Mouse (Mus musculus) right cerebral cortex, adult 2 months (tissue): Measurements from ENCODE around the gene Coq6.
A peak's percentile ranks its signal among the peaks of the same experiment; 100 is the strongest.
"Not testable (repeated sequence)": the region's sequence is repeated elsewhere in the genome, so short reads cannot be mapped to it uniquely, and the experiment has no call there.

Experiments used
- DNase-seq, 2 experiments: peaks; one replicate each; pipeline ENCODE4 v3.0.0; 2021 to 2022; ENCODE audit warnings: low spot score in 2 of 2

Coq6 gene

DNA sequence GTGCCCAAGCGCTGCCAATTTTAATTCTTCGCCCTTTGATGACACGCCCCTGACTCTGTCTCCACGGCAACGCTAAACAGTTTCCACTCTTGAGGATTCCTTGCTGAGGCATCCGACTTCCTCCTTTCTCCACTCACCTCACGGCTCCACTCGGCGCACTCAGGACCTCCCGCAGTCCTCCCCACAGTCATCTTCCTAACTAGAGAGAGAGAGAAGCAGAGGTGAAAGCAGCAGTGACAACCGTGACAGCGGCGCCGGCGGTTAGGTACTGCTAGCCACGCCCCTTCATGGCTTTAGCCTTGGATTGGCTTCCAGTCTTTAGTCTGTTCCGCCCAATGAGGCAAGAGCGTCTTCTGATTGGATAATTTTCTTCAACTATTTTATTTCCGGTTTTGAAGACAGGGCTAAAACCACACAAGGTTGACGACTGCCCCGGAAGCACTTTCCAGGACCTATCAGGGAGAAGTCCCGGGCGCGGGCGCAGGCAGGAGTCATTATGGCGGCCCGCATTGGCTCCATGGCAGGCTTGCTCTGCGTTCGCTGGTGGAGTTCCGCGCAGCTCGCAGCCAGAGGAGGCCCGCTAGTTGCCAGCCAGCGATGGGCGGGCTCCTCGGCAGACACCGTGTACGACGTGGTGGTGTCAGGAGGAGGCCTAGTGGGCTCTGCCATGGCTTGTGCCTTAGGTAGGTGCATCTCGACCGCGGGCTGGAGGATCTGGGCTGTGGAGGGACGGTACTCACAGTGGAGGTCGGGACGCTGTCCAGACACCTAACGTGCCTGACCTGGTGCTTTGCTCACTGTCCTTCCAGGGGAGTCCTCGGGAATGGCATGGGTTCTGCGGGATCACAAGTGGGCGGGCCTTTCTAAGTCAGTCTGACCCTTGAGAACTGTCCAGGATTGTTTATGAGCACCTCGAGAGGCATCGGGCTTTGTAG lies at the start of gene Coq6, which contains the start of gene Fam161b:
Coq6 (plus strand) TSS at position 103 of the 935 bp plus-strand sequence.
Fam161b (minus strand) TSS at position 279 of the 935 bp plus-strand sequence.
- peak; percentile 98 for DNase-seq

DNA sequence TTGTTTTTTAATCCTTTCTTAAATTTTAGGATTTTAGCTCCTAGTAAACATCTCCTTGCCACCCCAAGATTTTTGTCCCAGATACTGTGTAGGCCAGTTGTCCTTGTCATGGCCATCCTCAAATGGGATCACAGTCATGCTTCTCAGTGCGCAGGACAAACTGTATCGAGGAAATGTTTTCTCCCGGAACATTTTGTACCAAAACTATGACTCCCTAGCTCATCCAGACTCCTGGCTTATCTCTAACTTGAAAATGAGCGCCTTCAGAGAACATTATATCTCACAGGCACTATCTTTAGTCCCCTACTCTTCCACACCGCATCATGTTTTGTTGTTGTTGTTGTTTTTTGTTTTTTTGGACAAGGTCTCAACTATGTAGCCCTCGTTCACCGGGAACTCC lies 45.5 kb upstream of the Coq6 start:
- no peak for DNase-seq

DNA sequence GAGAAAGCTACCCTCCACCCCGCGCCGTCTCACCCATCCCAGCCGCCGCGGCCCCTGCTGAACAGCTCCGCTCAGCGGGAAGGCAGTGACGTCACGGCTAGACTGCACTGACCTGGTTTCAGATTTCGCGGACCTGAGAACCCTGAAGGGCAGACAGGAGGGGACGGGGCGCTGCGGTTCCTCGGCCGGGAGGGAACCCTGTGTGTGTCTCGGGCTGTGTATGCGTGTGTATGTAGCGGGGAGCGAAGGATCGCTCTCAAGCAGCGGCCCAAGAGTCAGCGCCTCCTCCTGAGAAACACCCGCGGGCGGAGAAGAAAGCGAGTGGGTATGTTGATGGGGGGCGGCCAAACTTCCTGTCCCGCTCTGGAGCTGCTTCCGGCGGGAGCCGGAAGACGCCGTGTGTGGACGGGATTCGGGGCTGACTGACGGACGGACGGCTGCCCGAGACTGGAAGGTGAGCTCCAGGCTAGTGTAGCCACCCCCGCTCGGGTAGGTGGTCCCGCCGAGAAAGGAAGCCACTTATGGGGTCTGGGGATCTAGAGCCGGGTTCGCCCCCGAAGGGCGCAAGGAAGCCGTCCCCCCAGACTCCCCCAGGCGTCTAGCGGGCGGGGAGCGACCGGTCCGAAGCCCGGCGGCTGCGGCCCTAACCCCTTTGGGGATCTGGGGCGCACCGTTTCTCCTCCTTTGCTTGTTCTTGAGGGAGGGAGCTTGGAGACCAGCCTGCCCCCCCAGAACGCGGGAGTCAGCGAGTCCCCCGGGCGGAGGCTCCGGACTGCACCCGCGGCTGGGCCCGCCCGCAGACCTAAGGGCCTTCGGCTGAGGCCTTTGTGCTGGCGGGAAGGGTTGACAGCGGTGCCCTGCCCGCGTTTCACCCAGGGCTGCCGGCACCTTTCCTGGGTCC lies 44.5 kb upstream of the Coq6 start, which contains the start of gene Zfp410:
Zfp410 (plus strand) TSS at position 132 of the 901 bp plus-strand sequence.
- peak; percentile 83 to 87 for DNase-seq

DNA sequence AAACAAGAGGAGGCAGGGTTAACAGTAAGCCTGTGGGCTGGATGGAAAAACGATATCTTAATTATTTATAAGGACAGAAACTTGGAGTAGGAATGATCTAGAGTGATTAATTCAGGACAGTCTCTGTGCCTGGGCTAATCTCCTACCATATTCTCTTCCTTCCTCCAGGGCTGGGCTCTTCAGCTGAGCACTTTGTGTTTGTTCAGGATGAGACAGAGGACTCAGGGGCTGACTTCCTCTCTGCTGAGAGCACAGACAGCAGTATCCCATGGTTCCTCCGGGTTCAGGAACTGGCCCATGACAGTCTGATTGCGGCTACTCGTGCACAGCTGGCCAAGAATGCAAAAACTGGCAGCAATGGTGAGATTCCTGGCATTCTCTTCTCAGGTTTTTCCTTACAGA lies 34.3 kb upstream of the Coq6 start:
- no peak for DNase-seq

DNA sequence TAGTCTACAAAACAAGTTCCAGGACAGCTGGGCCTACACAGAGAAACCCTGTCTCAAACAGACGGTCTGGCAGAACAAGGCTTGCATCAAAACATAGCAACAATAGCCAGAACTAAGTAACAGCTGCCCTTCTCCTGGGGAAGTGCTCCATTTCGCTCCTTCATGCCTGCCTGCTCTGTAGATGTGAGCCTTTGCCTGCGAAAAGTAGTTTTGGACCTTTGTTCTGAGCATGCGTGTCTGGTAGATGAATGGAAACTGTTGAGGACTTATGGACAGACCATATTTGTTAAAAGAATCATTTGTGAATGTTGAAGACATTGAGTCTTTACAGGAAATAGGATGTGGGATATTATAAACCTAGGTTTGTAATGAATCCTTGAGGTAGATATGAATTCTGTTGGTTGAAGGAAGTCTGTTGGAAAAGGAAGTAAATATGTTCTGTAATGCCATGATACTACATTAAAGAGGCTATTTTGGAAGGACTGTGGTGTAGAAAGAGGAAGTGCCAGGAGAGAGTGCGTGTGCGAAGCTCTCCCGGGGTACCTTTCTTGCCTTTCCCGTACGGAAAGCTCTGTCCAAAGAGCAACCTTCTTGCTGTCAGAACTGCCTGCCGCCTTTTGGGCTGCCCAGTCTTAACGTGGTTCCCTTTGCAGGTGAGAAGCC lies 24.4 kb upstream of the Coq6 start:
- DNase-seq = no peak

DNA sequence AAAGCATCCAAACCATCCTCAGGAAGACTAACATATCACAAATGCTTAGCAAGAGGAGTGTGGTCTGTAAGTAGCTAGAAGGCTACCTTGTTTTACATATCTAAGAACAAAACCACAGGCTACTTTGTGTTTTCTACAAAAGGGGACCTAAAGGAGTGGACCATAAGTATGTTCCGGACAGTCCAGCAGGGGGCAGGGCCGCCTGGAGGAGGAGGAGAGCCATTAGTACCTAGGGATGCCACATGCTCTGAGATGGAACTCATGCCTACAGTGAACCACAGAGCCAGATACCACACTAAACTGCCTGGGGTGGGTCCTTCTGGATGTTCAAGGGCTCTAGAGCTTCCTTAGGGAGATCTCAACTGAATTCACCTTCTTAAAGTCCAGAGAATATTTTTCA lies 14.3 kb upstream of the Coq6 start:
- no peak for DNase-seq

DNA sequence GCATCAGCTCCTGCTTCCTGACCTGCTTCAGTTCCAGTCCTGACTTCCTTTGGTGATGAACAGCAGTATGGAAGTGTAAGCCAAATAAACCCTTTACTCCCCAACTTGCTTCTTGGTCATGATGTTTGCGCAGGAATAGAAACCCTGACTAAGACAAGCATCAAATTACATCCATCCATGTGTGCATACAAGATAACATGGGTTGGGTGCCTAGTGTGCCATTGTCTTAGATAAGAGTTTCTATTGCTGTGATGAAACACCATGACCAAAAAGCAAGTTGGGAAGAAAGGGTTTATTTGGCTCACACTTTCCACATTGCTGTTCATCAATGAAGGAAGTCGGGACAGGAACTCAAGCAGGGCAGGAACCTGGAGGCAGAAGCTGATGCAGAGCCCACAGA lies 2.8 kb upstream of the Coq6 start:
- not testable (repeated sequence) for DNase-seq

DNA sequence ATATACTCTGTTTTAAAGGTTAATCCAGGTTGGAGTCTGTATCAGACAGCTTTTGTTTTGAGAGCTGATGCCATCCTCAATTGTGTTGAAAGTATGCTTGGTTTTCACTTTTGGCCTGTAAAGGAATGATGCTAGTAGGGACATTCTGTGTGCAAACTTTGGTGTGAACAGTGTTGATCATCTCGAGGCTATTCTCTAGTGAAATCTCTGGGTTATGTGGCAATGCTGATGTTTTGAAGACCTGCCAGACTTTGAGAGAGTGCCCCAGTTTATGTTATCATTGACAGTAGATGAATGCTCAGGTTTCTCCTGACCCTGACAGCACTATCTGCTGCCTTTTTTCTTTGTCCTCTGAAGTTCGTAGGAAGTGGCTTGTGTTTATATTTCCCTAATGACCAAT lies 1.4 kb downstream of the Coq6 start:
- no peak for DNase-seq

DNA sequence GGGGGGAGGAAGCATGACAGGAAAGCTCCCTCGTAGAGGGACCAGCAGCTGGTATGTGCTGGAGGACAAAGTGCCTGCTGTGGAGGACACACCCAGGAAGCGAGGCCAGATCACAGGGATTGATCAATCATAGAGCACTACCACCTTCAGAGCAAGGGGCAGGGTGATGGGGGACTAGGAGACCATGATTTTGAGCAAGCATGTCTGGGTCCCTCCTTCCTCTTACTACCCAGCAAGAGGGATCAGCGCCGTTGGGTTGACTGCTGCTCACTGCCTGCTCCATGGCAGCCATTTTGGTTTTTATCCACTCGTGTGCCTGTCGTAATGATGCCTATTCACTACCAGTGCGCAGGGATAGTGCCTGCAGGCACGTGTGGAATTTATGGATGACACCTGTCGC lies 2.8 kb downstream of the Coq6 start:
- no peak for DNase-seq

DNA sequence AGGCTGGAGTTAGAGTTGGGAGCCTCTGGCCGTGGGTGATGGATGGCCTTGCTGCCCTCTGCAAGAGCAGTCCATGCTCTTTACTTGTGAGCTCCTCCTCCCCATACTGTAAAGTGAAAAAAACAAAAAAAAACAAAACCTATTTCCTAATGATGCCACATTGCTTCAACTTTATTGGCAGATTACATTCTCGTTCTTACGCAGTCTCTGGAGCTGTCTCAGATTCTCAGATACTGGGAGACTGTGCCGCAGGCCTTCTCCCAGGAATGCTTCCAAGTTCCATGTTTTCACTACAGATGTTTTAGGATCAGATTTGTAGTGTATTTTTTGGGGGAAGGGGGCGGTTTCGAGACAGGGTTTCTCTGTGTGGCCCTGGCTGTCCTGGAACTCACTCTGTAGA lies 3.7 kb downstream of the Coq6 start:
- DNase-seq = no peak

DNA sequence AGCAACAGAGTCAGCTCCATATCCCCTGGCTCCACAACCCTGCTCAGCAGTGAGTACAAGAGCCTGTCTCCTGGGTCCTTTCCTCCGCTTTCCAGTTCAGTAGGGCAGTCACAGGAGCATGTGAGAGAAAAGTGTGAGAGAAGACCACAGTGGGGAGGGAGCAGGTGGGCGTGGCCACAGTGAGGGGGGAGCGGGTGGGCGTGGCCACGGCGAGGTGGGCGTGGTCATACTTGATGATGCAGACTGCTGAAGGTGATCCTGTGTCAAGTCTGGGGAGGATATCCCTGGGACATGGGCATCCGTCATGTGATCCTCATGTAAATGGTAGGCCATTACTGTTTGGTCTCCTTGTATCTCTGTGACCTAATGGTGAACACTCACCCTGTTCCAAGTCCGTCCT lies 5.5 kb downstream of the Coq6 start:
- DNase-seq = no peak

DNA sequence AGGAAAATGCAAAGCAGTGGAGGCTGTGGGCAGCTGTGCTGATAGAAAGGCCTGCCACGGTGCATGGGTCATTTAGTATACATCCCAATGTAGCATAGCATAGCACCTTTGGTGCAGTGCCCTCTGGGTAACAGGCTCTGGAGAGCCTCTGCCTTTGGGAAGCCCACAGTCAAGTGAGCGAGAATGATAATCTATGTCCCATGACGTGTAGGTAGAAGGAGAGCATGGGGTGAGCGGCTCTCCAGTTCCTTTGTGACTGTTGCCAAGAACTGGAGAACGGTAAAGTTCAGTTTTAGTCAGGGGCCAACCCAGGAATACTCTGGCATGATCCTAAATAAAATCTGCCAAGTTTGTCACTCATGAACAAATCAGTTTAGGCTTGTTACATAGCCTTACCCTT lies 10.2 kb downstream of the Coq6 start:
- no peak for DNase-seq

DNA sequence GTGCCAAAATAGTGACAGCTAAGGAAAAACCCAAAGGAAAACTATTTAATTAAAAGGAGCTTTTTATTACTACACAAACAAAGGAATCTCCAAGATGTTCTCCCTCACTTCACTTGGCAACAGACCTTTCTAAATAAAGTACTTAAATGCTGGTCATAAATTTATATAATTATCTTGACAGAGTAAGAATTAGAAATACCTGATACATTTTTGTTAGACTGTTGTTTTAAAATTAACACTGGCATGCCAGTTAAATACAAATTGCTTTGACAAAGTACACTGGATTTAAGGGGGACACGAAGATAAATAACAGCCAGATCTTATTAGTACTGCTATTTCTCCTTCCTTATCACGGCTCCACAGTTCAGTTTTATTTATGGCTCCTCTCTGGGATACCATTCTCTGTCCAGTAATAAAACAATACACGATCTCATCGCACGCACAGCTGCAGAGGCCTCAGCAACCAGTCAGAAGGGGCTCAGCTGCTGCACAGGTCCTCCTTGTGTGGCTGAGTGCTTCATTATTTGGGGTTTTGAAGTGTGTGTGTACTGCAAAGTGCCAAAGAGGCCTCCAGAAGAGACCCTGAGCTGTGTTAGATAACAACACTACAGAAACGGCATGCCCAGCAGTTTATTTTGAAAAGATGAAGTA lies 12.5 kb downstream of the Coq6 start:
- DNase-seq = no peak

DNA sequence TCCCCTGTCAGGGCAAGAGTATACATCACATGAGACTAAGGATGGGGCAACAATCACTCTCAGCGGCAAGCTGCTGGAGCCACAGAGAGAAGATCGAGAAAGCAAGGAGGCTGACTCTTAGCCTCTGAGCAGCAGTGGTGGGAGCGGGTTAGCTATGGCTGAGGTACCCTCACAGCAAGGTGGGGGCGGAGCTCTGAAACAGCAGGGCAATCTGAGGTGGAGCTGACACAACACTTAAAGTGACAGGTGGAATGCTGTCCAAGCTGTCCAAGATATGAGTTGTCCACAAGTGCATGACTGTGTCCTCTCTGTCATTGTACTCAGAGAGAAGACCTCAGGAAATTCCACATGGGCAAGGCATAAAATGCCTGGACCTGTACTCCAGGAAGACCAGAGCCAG lies 20.9 kb downstream of the Coq6 start:
- DNase-seq = no peak

DNA sequence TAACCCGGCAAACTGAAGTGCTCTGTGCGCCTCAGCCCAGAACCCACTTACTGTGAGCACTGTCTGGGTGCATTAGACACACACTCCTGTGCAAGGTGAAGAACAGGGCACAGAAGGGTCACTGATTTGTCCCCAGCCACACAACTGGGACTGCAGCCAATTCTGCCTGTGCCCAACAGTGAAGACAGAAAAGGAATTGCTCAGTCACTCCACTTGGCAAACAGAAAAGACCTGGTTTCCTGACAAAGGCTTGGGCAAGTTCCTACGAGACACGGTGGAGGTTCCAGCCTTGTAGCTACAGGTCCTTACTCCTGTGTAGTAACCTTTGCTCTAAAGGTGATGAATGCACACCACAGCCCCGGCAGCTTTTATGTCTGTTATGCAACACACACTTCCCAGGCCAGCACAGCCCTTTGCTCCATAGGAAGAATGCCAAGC lies 23.2 kb downstream of the Coq6 start:
- DNase-seq = no peak

DNA sequence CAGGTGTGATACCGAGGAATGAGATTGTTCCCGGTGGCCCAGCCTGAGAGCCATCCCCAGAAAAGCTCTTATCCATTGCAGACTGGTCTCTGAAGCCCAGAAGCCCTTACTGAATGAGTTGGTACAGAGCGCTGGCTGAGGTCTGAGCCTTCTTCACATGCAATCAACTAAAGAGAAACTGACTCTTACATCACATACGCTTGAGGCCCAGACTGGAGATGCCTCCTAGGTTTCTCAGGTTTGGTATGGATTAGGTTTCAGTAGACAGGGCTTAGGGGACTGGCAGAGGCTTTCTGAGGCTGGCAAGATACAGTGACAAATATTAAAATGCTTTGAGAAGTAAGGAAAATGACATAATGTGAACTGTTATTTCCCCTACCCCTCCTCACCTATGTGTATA lies 24.0 kb downstream of the Coq6 start:
- no peak for DNase-seq

DNA sequence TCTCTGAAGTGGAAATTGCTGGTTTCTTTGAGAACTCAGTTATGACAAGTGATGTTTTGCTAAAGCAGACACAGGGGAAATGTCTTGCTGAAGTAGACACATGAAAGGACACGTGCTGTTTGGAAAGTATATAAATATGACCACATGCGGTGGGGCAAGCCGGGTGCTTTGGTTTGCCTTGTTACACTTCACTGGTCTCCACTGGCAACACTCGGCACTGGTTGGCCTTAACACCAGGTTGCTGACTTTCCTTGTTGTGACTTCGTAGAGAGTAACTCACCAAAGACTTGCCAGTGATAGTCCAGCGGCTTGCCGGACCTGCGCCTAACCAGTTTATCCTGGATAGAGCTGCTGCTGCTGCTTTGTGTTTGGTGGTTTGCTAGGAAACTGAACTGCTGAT lies 26.6 kb downstream of the Coq6 start:
- DNase-seq = no peak

DNA sequence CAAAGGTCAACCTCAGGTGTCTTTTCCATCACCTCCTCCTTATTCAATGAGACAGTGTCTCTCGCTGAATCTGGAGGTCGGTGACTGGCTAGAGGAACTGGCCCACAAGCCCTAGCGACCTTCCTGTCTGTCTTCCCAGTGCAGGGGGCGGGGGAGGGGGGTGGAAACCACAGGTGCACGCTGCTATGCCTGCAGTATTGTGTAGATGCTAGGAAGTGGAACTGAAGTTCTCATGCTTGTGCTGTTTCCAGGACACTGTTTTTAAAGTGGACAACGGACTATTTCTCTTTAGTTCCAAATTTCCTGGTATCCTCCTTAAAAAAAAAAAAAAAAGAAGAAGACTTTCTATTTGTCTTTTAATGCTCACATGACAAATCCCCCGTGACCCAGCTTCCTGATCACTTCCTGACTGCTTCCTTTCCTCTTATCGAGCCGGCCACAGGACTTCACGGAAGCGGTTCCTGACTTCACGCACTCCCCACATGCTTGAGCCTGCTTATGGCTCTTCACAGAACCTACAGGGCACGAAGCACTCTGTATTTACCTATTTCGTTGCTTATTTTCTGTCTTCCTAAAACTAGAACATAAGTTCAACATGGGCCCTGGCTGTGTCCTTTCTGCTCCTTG lies 27.4 kb downstream of the Coq6 start:
- no peak for DNase-seq

DNA sequence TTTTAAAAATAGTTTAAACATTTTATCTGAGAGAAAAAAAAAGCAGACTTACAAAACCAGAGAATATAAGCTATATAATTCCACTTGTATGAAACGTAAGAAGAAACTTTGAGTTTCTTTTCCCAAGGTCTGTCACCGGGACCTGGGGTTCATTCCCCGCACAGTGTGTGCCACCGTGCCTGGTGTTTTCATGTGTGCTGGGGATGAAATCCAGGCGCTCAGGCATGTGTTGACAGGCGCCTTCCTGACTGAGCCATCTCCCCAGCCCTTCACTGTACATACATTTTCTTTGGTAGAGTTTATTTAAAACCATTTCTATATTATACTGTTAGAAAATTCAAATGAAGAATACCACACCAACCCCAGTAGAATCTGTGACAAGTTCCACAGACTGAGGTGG lies 28.9 kb downstream of the Coq6 start:
- DNase-seq = no peak

DNA sequence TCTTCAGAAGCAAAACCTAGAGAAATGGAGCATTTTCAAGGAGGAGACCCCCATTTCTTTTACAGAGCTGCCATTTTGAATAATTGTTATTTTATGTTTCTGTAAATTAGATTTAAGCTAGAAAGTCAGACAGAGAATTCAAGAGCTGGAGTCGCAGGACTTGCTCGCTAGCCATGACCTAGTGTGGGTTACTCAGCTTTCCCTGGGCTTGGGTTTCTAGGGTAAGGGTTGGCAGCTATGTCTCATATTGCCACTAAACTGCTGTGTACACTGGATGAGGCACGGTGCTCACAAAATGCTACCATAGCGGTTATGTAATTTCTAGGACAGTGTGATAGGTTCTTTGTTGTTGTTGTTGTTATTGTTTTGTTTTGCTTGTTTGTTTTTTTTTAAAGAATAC lies 31.2 kb downstream of the Coq6 start:
- no peak for DNase-seq

DNA sequence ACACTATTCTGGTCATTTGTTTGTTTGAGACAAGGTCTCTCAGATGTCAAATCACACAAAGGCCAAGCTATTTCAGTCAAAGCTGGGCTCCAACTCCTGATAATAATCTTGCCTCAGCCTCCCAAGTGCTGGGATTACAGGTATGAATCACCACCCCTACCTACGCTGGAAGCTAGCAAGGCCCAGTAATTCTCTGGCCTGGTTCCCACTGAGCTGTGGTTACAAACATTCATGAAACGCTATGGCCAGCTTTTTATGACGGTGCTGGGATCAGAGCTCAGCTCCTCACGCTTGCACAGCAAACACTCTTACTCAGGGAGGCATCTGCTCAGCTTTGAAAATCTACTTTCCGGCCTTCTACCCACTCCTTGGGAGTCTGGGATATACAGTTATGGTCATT lies 32.4 kb downstream of the Coq6 start:
- no peak for DNase-seq
